Mouse (Mus musculus) CH12.LX (cell line): ENCODE data around the gene Tas2r119. TPM values are rescaled to one million over a fixed set of nuclear protein-coding genes. Genes with fewer than 3 reads are reported as not detected.

Experiments
- DNase-seq: peaks from one replicate; pipeline ENCODE4 v3.0.0-alpha.2; 2013; ENCODE audit errors: extremely low read depth
- H3K27ac ChIP-seq: 2 replicates; pipeline ENCODE4 v1.5.1; 2012; ENCODE audit warnings: low read depth, mild to moderate bottlenecking, control low read depth, moderate library complexity; ENCODE audit not compliant: insufficient read depth
- H3K27me3 ChIP-seq: replicated peaks from 2 replicates; pipeline ENCODE3; 2012; ENCODE audit warnings: inconsistent platforms
- H3K36me3 ChIP-seq, 2 experiments: replicated peaks in 1 of 2; 2 replicates each; pipeline versions ENCODE3 to v1.6.1; 2012; ENCODE audit warnings: inconsistent platforms in 1 of 2, low read length in 1 of 2, mild to moderate bottlenecking in 1 of 2, mixed read lengths in 1 of 2, moderate library complexity in 1 of 2; ENCODE audit not compliant: control insufficient read depth in 1 of 2, insufficient read depth in 1 of 2
- H3K4me1 ChIP-seq, 2 experiments: 2 replicates each; pipeline ENCODE4 v1.6.1; 2012; ENCODE audit warnings: inconsistent platforms in 1 of 2, moderate library complexity in 1 of 2; ENCODE audit not compliant: insufficient read depth in 2 of 2, control insufficient read depth in 1 of 2
- H3K4me2 ChIP-seq: 2 replicates; pipeline ENCODE4 v1.6.1; 2012; ENCODE audit warnings: low read depth, mild to moderate bottlenecking, control low read depth; ENCODE audit not compliant: poor library complexity, insufficient read depth, severe bottlenecking
- H3K4me3 ChIP-seq, 3 experiments: fragments of 150-350 bp in 1 of 3; sonication (generic) in 1 of 3; replicated peaks in 1 of 3; 2 replicates each; pipeline versions ENCODE3 to v1.5.1; 2011 to 2012; ENCODE audit warnings: low read depth in 2 of 3, low read length in 2 of 3, mild to moderate bottlenecking in 2 of 3, moderate library complexity in 2 of 3, control low read depth in 1 of 3, improper control_type of control experiment in 1 of 3, inconsistent platforms in 1 of 3, mixed read lengths in 1 of 3; ENCODE audit not compliant: poor library complexity in 1 of 3
- H3K79me2 ChIP-seq: replicated peaks from 2 replicates; pipeline ENCODE4 v1.6.1; 2012; ENCODE audit warnings: mild to moderate bottlenecking, moderate library complexity; ENCODE audit not compliant: control insufficient read depth, poor library complexity, insufficient read depth, severe bottlenecking; ENCODE audit errors: extremely low read depth
- H3K9ac ChIP-seq: 2 replicates; pipeline ENCODE4 v1.6.1; 2012; ENCODE audit warnings: low read depth, mild to moderate bottlenecking, control low read depth, moderate library complexity; ENCODE audit not compliant: insufficient read depth
- H3K9me3 ChIP-seq: replicated peaks from 2 replicates; pipeline ENCODE3; 2012; ENCODE audit warnings: low read length, inconsistent platforms, mixed read lengths
- CHD1 ChIP-seq: IDR thresholded peaks from 2 replicates; pipeline ENCODE4 v1.6.1; 2012; ENCODE audit warnings: low read depth, low read length, improper control_type of control experiment, inconsistent platforms
- CHD2 ChIP-seq: IDR thresholded peaks from 2 replicates; pipeline ENCODE4 v1.6.1; 2011; ENCODE audit warnings: low read length, improper control_type of control experiment
- E2F4 ChIP-seq: IDR thresholded peaks from 2 replicates; pipeline ENCODE4 v1.6.1; 2011; ENCODE audit warnings: low read depth, low read length, improper control_type of control experiment; ENCODE audit not compliant: insufficient replicate concordance
- ELF1 ChIP-seq: IDR thresholded peaks from 2 replicates; pipeline ENCODE4 v1.6.1; 2014; ENCODE audit warnings: low read depth, mild to moderate bottlenecking, inconsistent platforms, low read length, improper control_type of control experiment
- HCFC1 ChIP-seq: IDR thresholded peaks from 2 replicates; pipeline ENCODE4 v1.6.1; 2012; ENCODE audit warnings: low read depth, mild to moderate bottlenecking, inconsistent platforms, low read length, improper control_type of control experiment
- IRF4 ChIP-seq: IDR thresholded peaks from 2 replicates; pipeline ENCODE4 v1.6.1; 2014; ENCODE audit warnings: low read depth, mild to moderate bottlenecking, inconsistent platforms, low read length, improper control_type of control experiment
- KAT2A ChIP-seq: IDR thresholded peaks from 2 replicates; pipeline ENCODE4 v1.6.1; 2012; ENCODE audit warnings: low read length, improper control_type of control experiment, inconsistent platforms; ENCODE audit not compliant: insufficient replicate concordance
- MAZ ChIP-seq: IDR thresholded peaks from 2 replicates; pipeline ENCODE4 v1.6.1; 2012; ENCODE audit warnings: low read depth, mild to moderate bottlenecking, inconsistent platforms, low read length, improper control_type of control experiment, moderate library complexity
- MYC ChIP-seq: IDR thresholded peaks from 2 replicates; pipeline ENCODE4 v1.6.1; 2011; ENCODE audit warnings: low read depth, mild to moderate bottlenecking, improper control_type of control experiment, low read length
- POLR2A ChIP-seq: IDR thresholded peaks from 2 replicates; pipeline ENCODE4 v1.6.1; 2011; ENCODE audit warnings: low read depth, mild to moderate bottlenecking, improper control_type of control experiment, low read length
- POLR2AphosphoS2 ChIP-seq: IDR thresholded peaks from 2 replicates; pipeline ENCODE4 v1.6.1; 2011; ENCODE audit warnings: low read depth, low read length, improper control_type of control experiment
- RAD21 ChIP-seq: IDR thresholded peaks from 2 replicates; pipeline ENCODE4 v1.6.1; 2011; ENCODE audit warnings: low read depth, mild to moderate bottlenecking, low read length, improper control_type of control experiment, moderate library complexity
- SIN3A ChIP-seq: IDR thresholded peaks from 2 replicates; pipeline ENCODE4 v1.6.1; 2012; ENCODE audit warnings: low read length, improper control_type of control experiment, inconsistent platforms
- TCF12 ChIP-seq: IDR thresholded peaks from 2 replicates; pipeline ENCODE4 v1.6.1; 2014; ENCODE audit warnings: low read depth, mild to moderate bottlenecking, inconsistent platforms, low read length, improper control_type of control experiment
- UBTF ChIP-seq: IDR thresholded peaks from 2 replicates; pipeline ENCODE4 v1.6.1; 2012; ENCODE audit warnings: low read depth, mild to moderate bottlenecking, inconsistent platforms, low read length, improper control_type of control experiment, moderate library complexity
- USF1 ChIP-seq: IDR thresholded peaks from 2 replicates; pipeline ENCODE4 v1.6.1; 2014; ENCODE audit warnings: low read depth, mild to moderate bottlenecking, inconsistent platforms, low read length, improper control_type of control experiment
- ZNF384 ChIP-seq: IDR thresholded peaks from 2 replicates; pipeline ENCODE4 v1.6.1; 2012; ENCODE audit warnings: low read depth, low read length, improper control_type of control experiment, inconsistent platforms
- dilution Hi-C: fragments of 300-500 bp; cut with MboI; formaldehyde crosslinking; loops from 2 replicates; pipeline ENCODE4 v1.14.3; 2020; ENCODE audit warnings: low sequenced_read_pairs; ENCODE audit not compliant: extremely low pct_unique_long_range_greater_than_20kb, extremely low pct_ligation_motif_present
- in situ Hi-C: fragments of 300-500 bp; cut with MboI; formaldehyde crosslinking; loops from 3 replicates; pipeline ENCODE4 v1.14.3; 2019; ENCODE audit warnings: low sequenced_read_pairs, low pct_ligation_motif_present, low pct_unique_long_range_greater_than_20kb, mixed read lengths
- polyA plus RNA-seq: library from polyadenylated mRNA; unstranded; fragments of >175 nt; gene quantifications from 2 replicates; pipeline ENCODE4 v1.2.1, GENCODE M21; 2012; ENCODE audit warnings: low read depth; ENCODE audit not compliant: insufficient read length
- total RNA-seq, 2 experiments: library from RNA; depleted of rRNA; stranded (reverse); fragments of 300-350 nt in 1 of 2; fragments of >200 nt in 1 of 2; gene quantifications; 2 replicates each; pipeline ENCODE4 v1.2.3; 2012 to 2014

Gene Tas2r119
- total and polyA plus RNA-seq, 3 experiments = not detected

DNA sequence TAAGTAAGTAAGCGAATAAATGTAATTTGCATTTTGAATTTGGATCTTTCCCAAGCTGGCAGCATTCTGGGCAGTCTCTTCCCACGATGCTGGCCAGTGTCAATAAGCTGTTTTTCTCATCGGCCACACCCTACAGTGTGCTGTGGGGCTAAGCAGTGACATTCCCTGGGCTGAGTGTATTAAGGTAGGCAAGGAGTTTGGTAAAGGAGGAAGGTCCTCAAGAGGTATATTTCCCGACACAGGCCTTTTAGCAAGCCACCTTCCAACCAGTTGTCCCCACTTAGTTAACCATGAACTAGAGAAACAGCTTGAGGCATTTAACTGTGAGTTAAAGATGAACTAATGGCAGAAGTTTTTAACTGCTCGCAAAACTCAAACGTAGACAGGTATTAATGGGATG is 49.3 kb downstream of the Tas2r119 start:
- Histone ChIP-seq H3K79me2 (no peaks in the 10 kb centered on the region), H3K4me2 (no peak overlapping the region), H3K27me3 (no peaks in the 10 kb centered on the region), H3K36me3 (no peaks in the 10 kb centered on the region), H3K4me3 (no peak overlapping the region), H3K4me1 (peaks cover 5 to 10% of the 10 kb centered on the region in 2 experiments), H3K9me3 (no peaks in the 10 kb centered on the region), H3K27ac (no peak overlapping the region), H3K9ac (no peak overlapping the region)
- in situ Hi-C loops (loop anchor here (25.0 kb wide), 2 partner anchors 214 to 486 kb away; no protein-coding TSS in a partner anchor), dilution Hi-C loops (no loop called here)
- TF ChIP-seq CHD1 (no peak), MYC (no peak), CHD2 (no peak), ZNF384 (no peak)
- no peak for DNase-seq

DNA sequence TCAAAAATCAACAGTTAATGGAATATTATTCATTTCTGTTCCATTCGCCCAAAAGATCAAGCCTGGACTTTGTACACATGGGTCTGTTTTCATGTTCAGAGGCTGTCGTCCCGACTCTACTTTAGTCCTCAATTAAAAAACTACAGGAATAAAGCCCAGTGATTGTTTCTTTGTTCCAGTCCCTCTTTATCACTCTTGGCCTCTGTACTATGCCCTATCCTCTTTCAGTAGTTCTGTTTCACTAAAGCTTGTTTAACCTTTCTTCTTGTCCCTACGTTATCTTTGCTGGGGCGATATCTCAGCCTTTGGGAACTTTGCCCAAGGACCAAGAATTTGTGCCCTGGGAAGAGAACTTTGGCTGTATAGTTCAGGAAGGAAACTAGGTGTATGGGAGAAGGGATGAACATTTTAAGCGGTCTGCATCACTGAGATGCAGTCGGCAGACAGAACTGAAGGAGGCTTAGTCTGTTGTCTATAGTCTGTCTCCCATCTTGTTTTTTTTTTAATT is 49.9 kb downstream of the Tas2r119 start:
- Histone ChIP-seq H3K27me3 (no peaks in the 10 kb centered on the region), H3K4me1 (peaks cover 5 to 10% of the 10 kb centered on the region in 2 experiments), H3K4me3 (no peak overlapping the region), H3K36me3 (no peaks in the 10 kb centered on the region), H3K9me3 (no peaks in the 10 kb centered on the region), H3K9ac (no peak overlapping the region), H3K79me2 (no peaks in the 10 kb centered on the region), H3K27ac (no peak overlapping the region), H3K4me2 (no peak overlapping the region)
- DNase-seq = no peak
- in situ Hi-C loops (loop anchor here (25.0 kb wide), 2 partner anchors 215 to 485 kb away; no protein-coding TSS in a partner anchor), dilution Hi-C loops (no loop called here)
- TF ChIP-seq USF1 (no peak), ZNF384 (no peak), POLR2AphosphoS2 (no peak), IRF4 (no peak), POLR2A (no peak), ELF1 (no peak), HCFC1 (no peak), TCF12 (no peak), UBTF (no peak), E2F4 (no peak), SIN3A (no peak), MAZ (no peak), RAD21 (no peak), KAT2A (no peak)

Other genes with a start within 250 kb of the Tas2r119 start
- 0.17 TPM in 2 replicates for gene Sema5a, start 67.5 kb downstream of the Tas2r119 start, total RNA-seq (2012; rRNA removed)
- gene Sema5a, start 67.5 kb downstream of the Tas2r119 start, total RNA-seq (2014; rRNA removed) = 0.15 and 0.17 TPM in 2 replicates
- gene Sema5a, start 67.5 kb downstream of the Tas2r119 start, polyA plus RNA-seq = 0.27 and 0.49 TPM in 2 replicates